Mouse (Mus musculus) 3T3-L1 (cell line): Measurements from ENCODE around the gene Slc25a28.

Source experiments
- DNase-seq: peaks from one replicate; pipeline ENCODE4 v3.0.0-alpha.2; 2015; ENCODE audit warnings: low read depth, low spot score

The Slc25a28 gene

DNA sequence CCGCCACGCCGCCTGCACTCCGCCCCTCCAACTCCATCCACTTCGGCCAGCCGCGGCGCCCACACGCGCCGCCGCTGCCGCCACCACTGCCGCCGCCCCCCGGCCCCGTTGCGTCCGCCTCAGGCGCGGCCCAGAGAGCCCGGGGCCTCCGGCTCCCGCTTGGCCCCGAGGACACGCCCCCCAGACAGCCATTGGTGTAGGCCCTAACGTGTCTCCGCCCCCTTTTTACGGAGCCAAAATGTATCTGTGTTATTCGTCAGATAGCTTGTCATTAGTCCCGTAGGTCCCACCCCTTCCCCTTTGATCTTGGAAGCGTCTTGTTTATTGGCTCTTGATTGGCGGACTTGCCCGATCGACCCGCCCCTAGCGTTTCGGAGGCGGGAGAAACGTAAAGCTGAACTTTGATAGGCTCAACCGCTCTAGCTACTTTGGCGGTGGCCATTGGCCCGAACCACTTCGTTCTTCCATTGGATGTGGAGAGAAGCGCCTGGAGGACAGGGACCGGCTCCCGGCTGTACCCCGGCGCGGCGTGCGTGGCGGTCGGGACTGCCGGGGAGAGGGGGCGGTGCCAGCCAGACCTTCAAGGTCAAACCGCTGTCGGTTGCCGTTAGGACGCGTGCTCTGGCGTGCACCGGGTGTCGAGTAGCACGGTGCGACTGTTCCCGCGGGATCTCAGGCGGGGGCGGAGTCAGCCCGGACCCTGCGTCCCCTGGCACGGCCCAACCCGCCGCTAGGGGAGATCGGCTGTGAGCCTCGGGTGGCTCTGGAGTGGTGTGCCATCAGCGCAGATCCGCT lies at the start of gene Slc25a28:
Slc25a28 (minus strand) TSS at position 152 of the 795 bp plus-strand sequence.
- DNase-seq, result peak; percentile 100

GRCm38 (mm10) chr19:43724194-43724593 lies 49.5 kb upstream of the Slc25a28 start:
- DNase-seq, result no peak

DNA sequence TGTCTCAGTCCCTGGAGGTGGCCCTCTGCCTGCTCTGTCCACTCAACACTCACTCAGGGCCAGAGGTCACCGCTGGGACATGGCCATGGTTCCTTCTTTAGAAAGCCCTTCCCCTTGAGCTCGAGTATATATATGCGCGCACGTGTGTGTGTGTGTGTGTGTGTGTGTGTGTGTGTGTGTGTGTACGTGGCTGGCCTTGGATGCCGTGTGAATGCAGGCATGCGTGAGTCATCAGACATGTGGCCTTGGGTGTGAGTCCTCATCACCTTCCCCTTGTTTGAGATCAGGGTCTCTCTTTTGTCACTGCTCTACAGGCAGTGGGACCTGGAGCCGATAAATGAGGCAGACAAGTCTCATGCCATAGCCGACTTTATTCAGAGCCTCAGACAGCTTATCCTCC lies 48.8 kb upstream of the Slc25a28 start:
- no peak for DNase-seq

DNA sequence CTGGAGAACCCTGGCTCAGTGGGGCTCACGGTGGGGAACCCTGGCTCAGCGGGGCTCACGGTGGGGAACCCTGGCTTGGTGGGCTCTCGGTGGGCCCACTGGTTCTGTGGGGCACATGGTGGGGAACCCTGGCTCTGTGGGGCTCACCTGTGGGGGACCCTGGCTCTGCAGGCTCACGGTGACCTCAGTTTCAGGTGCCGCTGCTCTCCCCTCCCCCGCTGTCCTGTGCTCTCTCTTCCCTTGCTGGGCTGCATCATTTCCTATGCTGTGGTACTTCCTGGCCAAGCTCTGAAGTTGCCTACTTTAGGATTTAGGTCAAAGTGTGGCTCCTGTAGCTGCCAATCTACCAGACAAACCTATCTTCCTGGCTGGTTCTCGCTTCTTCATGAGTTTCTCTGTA lies 48.2 kb upstream of the Slc25a28 start:
- DNase-seq, result no peak

- DNase-seq, result no peak
Measured at GRCm38 (mm10) chr19:43720061-43720460, 45.4 kb upstream of the Slc25a28 start.

- DNase-seq, result no peak
Measured at GRCm38 (mm10) chr19:43711971-43712370, 37.3 kb upstream of the Slc25a28 start.

DNA sequence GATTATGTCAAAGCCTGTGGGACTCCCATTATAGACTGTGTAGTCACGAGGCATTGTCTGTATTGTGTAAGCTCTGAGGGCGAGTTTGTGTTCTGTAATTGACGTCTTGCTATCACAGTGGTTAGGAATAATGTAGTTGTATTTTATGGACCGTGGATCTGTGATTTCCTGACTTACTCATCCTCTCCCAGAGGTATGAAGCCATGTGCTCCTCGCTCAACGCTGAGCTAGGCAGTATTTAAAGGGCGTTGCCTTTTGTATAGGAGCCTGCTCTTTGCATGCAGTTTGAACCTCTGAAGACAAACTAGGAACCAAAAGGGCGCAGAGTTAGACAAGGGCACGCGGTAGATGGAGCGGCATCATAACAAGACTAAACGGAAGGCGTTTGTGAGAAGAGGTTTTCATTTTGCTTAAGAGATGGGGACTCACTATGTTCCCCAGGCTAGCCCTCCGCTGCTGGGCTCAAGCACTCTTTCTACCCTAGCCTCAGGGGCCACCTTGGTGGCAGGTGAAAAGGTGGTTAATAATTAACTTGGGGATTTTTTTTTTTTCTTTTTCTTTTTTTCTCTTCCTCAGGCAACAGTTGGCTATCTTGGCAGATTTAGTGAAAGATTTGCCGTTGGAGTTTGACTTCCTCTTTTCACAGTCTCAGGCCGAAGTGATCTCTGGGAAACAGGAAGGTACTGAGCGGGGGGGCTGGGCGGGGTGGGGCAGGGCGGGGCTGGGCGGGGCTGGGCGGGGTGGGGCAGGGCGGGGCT lies 36.7 kb upstream of the Slc25a28 start:
- DNase-seq, result no peak

DNA sequence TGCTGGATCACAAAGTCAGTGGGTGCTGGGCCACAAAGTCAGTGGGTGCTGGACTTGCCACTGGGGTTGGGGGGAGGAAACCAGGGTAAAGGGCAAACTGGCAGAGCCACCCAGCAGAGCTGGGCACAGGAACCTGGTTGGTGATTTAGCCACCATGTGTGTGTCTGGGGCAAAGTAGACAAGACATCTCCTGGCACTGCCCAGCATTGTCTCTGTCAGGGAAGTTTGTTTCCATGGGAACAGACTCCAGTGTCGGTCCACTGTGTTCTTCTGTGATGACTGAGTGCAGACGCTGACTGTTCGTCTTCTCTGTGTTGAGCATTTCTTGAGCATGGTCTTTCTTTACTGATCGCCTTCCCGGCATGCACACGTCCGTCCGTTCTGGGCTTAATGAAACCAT lies 34.6 kb upstream of the Slc25a28 start:
- DNase-seq, result no peak

- DNase-seq, result no peak
Measured at GRCm38 (mm10) chr19:43708206-43708605, 33.5 kb upstream of the Slc25a28 start.

- no peak for DNase-seq
Measured at GRCm38 (mm10) chr19:43704787-43705497, 30.3 kb upstream of the Slc25a28 start.

DNA sequence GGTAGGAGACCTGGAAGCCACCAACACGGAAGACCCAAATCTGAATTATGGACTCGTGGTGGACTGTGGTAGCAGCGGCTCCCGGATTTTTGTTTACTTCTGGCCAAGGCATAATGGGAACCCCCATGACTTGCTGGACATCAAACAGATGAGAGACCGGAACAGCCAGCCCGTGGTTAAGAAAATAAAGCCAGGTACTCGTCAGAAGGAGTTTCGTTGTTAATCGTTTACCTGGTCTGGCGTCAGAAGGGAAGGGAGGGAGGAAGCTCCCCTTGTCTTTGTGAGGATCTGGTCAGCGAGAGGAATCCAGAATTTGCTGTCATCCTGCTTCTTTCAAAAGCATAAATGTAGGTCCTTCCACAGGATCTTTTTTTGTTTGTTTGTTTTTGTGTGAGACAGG lies 29.5 kb upstream of the Slc25a28 start:
- no peak for DNase-seq

DNA sequence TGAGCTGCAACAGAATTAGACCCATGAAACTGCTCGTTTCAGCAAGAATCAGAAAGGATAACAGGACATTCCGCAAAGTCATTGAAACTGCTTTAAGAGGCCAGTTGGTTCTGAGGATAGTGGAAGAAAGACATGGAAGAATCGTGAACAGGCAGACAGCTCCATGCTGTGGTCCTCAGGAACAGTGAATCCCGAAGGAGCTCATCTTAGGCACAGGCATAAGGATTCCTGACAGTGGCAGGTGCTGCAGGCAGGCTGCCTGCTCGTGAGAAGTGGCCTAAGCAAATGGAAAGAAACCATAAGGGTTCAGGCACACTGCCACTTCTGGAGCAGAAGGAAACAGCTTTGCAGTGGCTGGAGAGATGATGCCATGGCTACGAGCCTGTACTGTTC lies 25.1 kb upstream of the Slc25a28 start:
- DNase-seq, result no peak

DNA sequence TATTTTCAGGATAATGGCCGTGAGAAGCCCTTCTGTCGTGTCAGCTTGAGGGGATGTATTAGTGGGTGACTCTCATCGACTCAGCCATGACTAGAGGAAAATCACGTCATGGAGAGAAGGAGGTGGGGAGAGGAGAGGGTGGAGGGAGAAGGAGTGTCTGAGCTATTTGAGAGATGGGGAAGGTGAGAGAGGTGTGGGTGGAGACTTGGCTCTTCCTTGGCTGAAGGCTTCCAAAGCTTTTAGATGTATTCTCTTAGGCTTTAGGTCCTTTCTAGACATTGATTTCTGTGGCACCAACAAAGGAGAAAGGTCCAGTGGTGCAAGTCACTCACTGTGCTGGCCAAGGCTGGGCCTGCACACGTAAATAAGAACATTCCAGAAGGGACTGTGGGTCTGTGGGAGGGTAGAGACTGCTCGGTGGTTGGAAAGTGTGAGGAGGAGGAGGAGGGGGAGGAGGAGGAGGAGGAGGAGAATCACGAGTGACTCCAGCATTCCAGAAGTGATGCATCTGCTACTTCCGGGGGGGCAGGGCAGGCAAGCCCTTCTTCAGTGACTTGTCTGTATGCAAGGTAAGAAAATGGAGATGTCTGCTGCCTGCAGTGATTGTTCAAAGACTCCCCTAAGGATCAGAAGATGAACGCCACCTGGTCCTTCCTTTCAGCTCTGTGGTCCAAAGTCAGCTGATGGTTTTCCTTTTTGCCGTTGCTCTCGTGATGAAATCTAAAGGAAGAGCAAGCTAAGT lies 24.5 kb upstream of the Slc25a28 start:
- no peak for DNase-seq

GRCm38 (mm10) chr19:43697666-43698370 lies 23.1 kb upstream of the Slc25a28 start:
- no peak for DNase-seq

- DNase-seq, result peak; percentile 47
Measured at GRCm38 (mm10) chr19:43695514-43695964, 20.9 kb upstream of the Slc25a28 start.

GRCm38 (mm10) chr19:43692815-43693214 lies 18.1 kb upstream of the Slc25a28 start:
- no peak for DNase-seq

DNA sequence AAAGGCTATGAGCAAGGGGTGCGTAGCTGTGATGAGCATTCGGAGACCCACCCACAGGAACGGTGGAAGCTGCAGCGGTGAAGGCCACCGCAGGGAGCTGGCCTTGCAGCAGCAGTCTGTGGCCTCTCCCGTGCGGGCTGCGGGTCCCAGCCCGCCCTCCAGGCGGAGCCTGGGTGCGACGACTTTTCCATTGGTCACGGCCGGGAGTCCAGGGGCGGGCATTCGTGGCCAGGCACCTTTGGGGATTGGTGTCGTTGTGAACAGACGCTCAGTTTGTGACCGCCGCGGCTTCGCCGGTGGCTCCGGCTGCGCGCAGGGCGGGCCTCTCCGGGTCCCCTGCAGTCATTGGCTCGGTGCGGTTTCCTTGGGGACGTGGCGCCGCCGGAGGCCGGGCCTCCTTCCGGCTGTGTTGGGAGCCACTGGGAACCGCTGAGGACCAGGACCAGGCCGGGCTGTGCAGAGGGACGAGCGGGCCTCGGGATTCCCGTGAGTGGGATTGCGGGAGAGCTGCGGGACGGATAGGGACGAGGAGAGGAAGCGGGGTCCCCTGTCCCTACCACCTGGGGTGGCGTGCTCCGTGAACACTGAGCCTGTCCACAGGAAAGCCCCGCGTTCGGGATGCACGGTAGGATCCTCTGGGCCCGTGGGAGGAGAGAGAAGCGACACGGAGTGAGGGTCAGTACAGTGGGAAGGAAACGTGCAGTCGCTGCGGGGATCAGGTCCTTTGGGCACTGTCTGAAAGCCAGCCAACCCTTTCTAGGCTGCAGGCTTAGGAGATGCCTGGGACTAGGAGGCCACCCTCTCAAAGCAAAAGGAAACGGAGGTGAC lies 15.0 kb upstream of the Slc25a28 start, which contains the start of gene Entpd7:
Entpd7 (plus strand) TSS at position 254 of the 828 bp plus-strand sequence.
- DNase-seq, result peak; percentile 94

DNA sequence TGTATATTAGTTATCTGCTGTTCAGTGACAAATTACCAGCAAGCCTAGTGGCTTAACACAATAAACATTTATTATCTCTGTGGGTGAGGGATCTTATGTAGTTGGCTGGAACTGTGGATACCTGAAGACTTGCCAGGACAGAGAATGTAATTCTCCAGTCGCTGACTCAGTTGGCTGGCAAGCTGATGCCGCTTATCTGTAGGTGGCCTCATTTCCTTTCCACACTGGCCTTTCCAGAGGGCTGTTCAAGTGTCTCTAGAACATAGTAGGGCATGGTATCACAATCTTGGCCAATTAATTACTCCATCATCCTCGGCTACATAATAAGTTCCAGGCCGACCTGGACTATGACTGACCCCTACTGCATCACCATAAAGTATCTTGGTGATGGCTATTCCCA lies 6.9 kb upstream of the Slc25a28 start:
- no peak for DNase-seq

DNA sequence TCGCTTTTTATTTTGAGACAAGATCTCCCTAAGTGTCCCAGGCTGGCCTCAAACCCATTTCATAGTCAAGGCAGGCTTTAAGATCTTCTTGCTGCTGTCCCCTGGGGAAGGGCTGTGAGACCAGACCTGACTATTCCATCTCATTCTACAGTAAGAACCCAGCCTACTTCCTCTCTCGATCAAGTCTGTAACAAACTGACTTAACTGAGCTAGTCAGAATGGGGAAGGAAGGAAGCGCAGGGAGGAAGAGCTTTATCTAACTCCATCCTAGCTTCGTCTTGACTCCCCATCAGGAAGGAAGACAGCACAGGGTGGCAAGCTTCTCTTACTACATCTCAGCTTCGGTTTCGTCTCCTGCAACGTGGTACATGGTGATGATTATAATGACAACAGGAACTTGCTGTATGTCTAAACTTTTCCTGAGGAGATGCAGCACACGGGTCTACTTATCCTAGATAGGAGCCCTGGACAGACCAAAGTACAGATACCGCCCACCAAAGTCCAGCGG lies 4.8 kb upstream of the Slc25a28 start:
- DNase-seq, result no peak
